Mouse (Mus musculus): ENCODE data around the gene Cfap126.

DNA sequence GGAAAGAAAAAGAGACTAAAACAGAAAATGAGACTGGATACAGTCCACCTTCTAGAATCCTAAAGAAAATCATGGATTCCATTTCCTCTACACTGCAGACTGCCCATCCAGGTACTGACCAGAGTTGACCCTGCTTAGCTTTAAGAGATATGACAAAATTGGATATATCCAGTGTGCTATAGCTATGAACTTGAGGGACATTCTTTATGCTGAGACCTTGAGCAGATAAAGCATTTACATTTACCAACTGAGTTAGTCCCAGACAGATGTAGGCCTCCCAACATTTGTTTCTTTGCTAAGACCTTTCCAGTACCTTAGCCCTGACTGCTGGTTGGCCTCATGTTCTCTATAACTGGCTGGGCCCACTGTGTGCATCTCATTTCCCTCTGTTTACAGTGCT lies 44.2 kb downstream of the Cfap126 start:
- TF ChIP-seq CTCF (IDR thresholded peaks at IDR 0.05; ENCODE audit: low read depth) = no peak
- TF ChIP-seq EP300 (IDR thresholded peaks at IDR 0.05; ENCODE audit: low read depth) = no peak

Data from liver, postnatal 0 days (tissue).